Mouse (Mus musculus): Measurements from ENCODE around the gene Gnaq. TPM values are rescaled to one million over a fixed set of nuclear protein-coding genes. Genes with fewer than 3 reads are reported as not detected.

Gnaq gene
- polyA plus RNA-seq, 1 experiment, result 96.5 TPM

- no peak overlapping the region for H3K27ac ChIP-seq (ENCODE audit: insufficient read depth, low read depth, low read length)
- TF ChIP-seq POLR2A (IDR thresholded peaks at IDR 0.05; ENCODE audit: borderline replicate concordance, low read depth, low read length), result no peak
- no peak for TF ChIP-seq CTCF (IDR thresholded peaks at IDR 0.05; ENCODE audit: low read depth, low read length)
- no peak overlapping the region for H3K4me3 ChIP-seq (ENCODE audit: insufficient read depth, low read length)
- H3K4me1 ChIP-seq (ENCODE audit: control insufficient read depth, insufficient read depth, low read length), result peaks cover 52% of the 10 kb centered on the region
Observed at GRCm38 (mm10) chr19:16183592-16184365, 51.1 kb downstream of the Gnaq start.

- Histone ChIP-seq H3K27ac (ENCODE audit: insufficient read depth, low read depth, low read length) (no peak overlapping the region), H3K4me1 (ENCODE audit: control insufficient read depth, insufficient read depth, low read length) (peaks cover 35% of the 10 kb centered on the region), H3K4me3 (ENCODE audit: insufficient read depth, low read length) (no peak overlapping the region)
- TF ChIP-seq POLR2A (IDR thresholded peaks at IDR 0.05; ENCODE audit: borderline replicate concordance, low read depth, low read length) (no peak), CTCF (IDR thresholded peaks at IDR 0.05; ENCODE audit: low read depth, low read length) (no peak)
Observed at GRCm38 (mm10) chr19:16186984-16187383, 54.4 kb downstream of the Gnaq start.

GRCm38 (mm10) chr19:16187952-16188351 is 55.3 kb downstream of the Gnaq start:
- Histone ChIP-seq H3K27ac (ENCODE audit: insufficient read depth, low read depth, low read length) (no peak overlapping the region), H3K4me3 (ENCODE audit: insufficient read depth, low read length) (no peak overlapping the region), H3K4me1 (ENCODE audit: control insufficient read depth, insufficient read depth, low read length) (peaks cover 36% of the 10 kb centered on the region)
- TF ChIP-seq POLR2A (IDR thresholded peaks at IDR 0.05; ENCODE audit: borderline replicate concordance, low read depth, low read length) (no peak), CTCF (IDR thresholded peaks at IDR 0.05; ENCODE audit: low read depth, low read length) (no peak)

GRCm38 (mm10) chr19:16189066-16189765 is 56.6 kb downstream of the Gnaq start:
- Histone ChIP-seq H3K27ac (ENCODE audit: insufficient read depth, low read depth, low read length) (no peak overlapping the region), H3K4me3 (ENCODE audit: insufficient read depth, low read length) (no peak overlapping the region), H3K4me1 (ENCODE audit: control insufficient read depth, insufficient read depth, low read length) (peaks cover 31% of the 10 kb centered on the region)
- no peak for TF ChIP-seq POLR2A (IDR thresholded peaks at IDR 0.05; ENCODE audit: borderline replicate concordance, low read depth, low read length)
- no peak for TF ChIP-seq CTCF (IDR thresholded peaks at IDR 0.05; ENCODE audit: low read depth, low read length)

- TF ChIP-seq CTCF (IDR thresholded peaks at IDR 0.05; ENCODE audit: low read depth, low read length), result no peak
- peaks cover 27% of the 10 kb centered on the region for H3K4me1 ChIP-seq (ENCODE audit: control insufficient read depth, insufficient read depth, low read length)
- H3K4me3 ChIP-seq (ENCODE audit: insufficient read depth, low read length), result no peak overlapping the region
- no peak overlapping the region for H3K27ac ChIP-seq (ENCODE audit: insufficient read depth, low read depth, low read length)
Observed at GRCm38 (mm10) chr19:16198162-16198561, 65.5 kb downstream of the Gnaq start.

GRCm38 (mm10) chr19:16201356-16201755 is 68.7 kb downstream of the Gnaq start:
- Histone ChIP-seq H3K27ac (ENCODE audit: insufficient read depth, low read depth, low read length) (no peak overlapping the region), H3K4me3 (ENCODE audit: insufficient read depth, low read length) (no peak overlapping the region), H3K4me1 (ENCODE audit: control insufficient read depth, insufficient read depth, low read length) (peaks cover 33% of the 10 kb centered on the region)
- TF ChIP-seq CTCF (IDR thresholded peaks at IDR 0.05; ENCODE audit: low read depth, low read length) (no peak), POLR2A (IDR thresholded peaks at IDR 0.05; ENCODE audit: borderline replicate concordance, low read depth, low read length) (no peak)

- H3K27ac ChIP-seq (ENCODE audit: insufficient read depth, low read depth, low read length), result no peak overlapping the region
- TF ChIP-seq POLR2A (IDR thresholded peaks at IDR 0.05; ENCODE audit: borderline replicate concordance, low read depth, low read length) (no peak), CTCF (IDR thresholded peaks at IDR 0.05; ENCODE audit: low read depth, low read length) (no peak)
Observed at GRCm38 (mm10) chr19:16204776-16205680, 72.4 kb downstream of the Gnaq start.

GRCm38 (mm10) chr19:16209616-16210015 is 77.0 kb downstream of the Gnaq start:
- H3K27ac ChIP-seq (ENCODE audit: insufficient read depth, low read depth, low read length), result no peak overlapping the region
- no peak for TF ChIP-seq POLR2A (IDR thresholded peaks at IDR 0.05; ENCODE audit: borderline replicate concordance, low read depth, low read length)
- TF ChIP-seq CTCF (IDR thresholded peaks at IDR 0.05; ENCODE audit: low read depth, low read length), result no peak
- no peak overlapping the region for H3K4me3 ChIP-seq (ENCODE audit: insufficient read depth, low read length)
- H3K4me1 ChIP-seq (ENCODE audit: control insufficient read depth, insufficient read depth, low read length), result peaks cover 34% of the 10 kb centered on the region

More at GRCm38 (mm10) chr19:16204776-16205680, 72.4 kb downstream of the Gnaq start:
- Histone ChIP-seq H3K4me3 (ENCODE audit: insufficient read depth, low read length) (no peak overlapping the region), H3K4me1 (ENCODE audit: control insufficient read depth, insufficient read depth, low read length) (peaks cover 37% of the 10 kb centered on the region)

GRCm38 (mm10) chr19:16214946-16215345 is 82.3 kb downstream of the Gnaq start:
- peaks cover 12% of the 10 kb centered on the region for H3K4me1 ChIP-seq (ENCODE audit: control insufficient read depth, insufficient read depth, low read length)

More at GRCm38 (mm10) chr19:16214946-16215345, 82.3 kb downstream of the Gnaq start:
- Histone ChIP-seq H3K4me3 (ENCODE audit: insufficient read depth, low read length) (no peak overlapping the region), H3K27ac (ENCODE audit: insufficient read depth, low read depth, low read length) (no peak overlapping the region)
- TF ChIP-seq CTCF (IDR thresholded peaks at IDR 0.05; ENCODE audit: low read depth, low read length) (no peak), POLR2A (IDR thresholded peaks at IDR 0.05; ENCODE audit: borderline replicate concordance, low read depth, low read length) (no peak)

Measured in bone marrow macrophage, adult 2 months (primary cell).